Mouse (Mus musculus): Measurements from ENCODE around the gene Stx18. TPM values are rescaled to one million over a fixed set of nuclear protein-coding genes. Genes with fewer than 3 reads are reported as not detected.

Gene Stx18
- polyA plus RNA-seq, 1 experiment from 2014 or later = 69.3 TPM

GRCm38 (mm10) chr5:38184688-38185285 is 146.2 kb downstream of the Stx18 start:
- no peak for ATAC-seq (ENCODE audit: low FRiP score, low read depth)
- H3K9me3 ChIP-seq = no peaks in the 10 kb centered on the region
- H3K4me3 ChIP-seq = no peak overlapping the region
- no peak overlapping the region for H3K4me2 ChIP-seq (replicated peaks)
- no peaks in the 10 kb centered on the region for H3K36me3 ChIP-seq
- H3K27me3 ChIP-seq = no peaks in the 10 kb centered on the region
- no peak overlapping the region for H3K27ac ChIP-seq
- 87% methylated on average over 6 of the region's 6 CpGs for WGBS
- H3K9ac ChIP-seq = no peak overlapping the region
- no peaks in the 10 kb centered on the region for H3K4me1 ChIP-seq

GRCm38 (mm10) chr5:38187006-38187405 is 148.5 kb downstream of the Stx18 start:
- no peaks in the 10 kb centered on the region for H3K9me3 ChIP-seq
- no peaks in the 10 kb centered on the region for H3K36me3 ChIP-seq
- H3K27me3 ChIP-seq = no peaks in the 10 kb centered on the region
- WGBS = 91% methylated on average over 2 of the region's 2 CpGs
- no peak overlapping the region for H3K27ac ChIP-seq
- H3K4me3 ChIP-seq = no peak overlapping the region
- ATAC-seq (ENCODE audit: low FRiP score, low read depth) = no peak
- H3K4me2 ChIP-seq (replicated peaks) = no peak overlapping the region
- H3K9ac ChIP-seq = no peak overlapping the region
- no peaks in the 10 kb centered on the region for H3K4me1 ChIP-seq

Other genes starting within 250 kb of the Stx18 start
- gene Msx1, start 214.2 kb upstream of the Stx18 start, polyA plus RNA-seq (2015; fragmentation: Nextera tagmentation; extraction: Ambion mirVana) = 272 and 338 TPM in 2 replicates
- 149 and 155 TPM in 2 replicates for gene Nsg1, start 121.2 kb downstream of the Stx18 start, polyA plus RNA-seq (2015; fragmentation: Nextera tagmentation; extraction: Ambion mirVana)
- gene Zbtb49, start 181.7 kb downstream of the Stx18 start, polyA plus RNA-seq (2015; fragmentation: Nextera tagmentation; extraction: Ambion mirVana) = 18.4 and 18.7 TPM in 2 replicates
- gene Lyar, start 181.7 kb downstream of the Stx18 start, polyA plus RNA-seq (2015; fragmentation: Nextera tagmentation; extraction: Ambion mirVana) = 115 and 118 TPM in 2 replicates
- 67.2 and 75.3 TPM in 2 replicates for gene Tmem128, start 221.4 kb downstream of the Stx18 start, polyA plus RNA-seq (2015; fragmentation: Nextera tagmentation; extraction: Ambion mirVana)
- gene Otop1, start 237.2 kb downstream of the Stx18 start, polyA plus RNA-seq (2015; fragmentation: Nextera tagmentation; extraction: Ambion mirVana) = 0.06 and 0.14 TPM in 2 replicates